Mouse (Mus musculus) NIH3T3 (cell line): ENCODE measurements at regions not wholly inside any gene's neighbourhood (a gene's known extent, or its start where the extent isn't known, plus 50 kb on each side); places are given as distances from the start of the nearest gene placed in this dataset.
"Not testable (repeated sequence)": the region's sequence is repeated elsewhere in the genome, so short reads cannot be mapped to it uniquely, and the experiment has no call there.

Experiments used
- DNase-seq: peaks from one replicate; pipeline ENCODE4 v3.0.0-alpha.2; 2012; ENCODE audit warnings: low read depth

GRCm38 (mm10) chr3:22681999-22682648 is 605.7 kb downstream of the Tbl1xr1 start:
- no peak for DNase-seq

GRCm38 (mm10) chr3:22699317-22699716 is 622.9 kb downstream of the Tbl1xr1 start:
- DNase-seq = no peak

GRCm38 (mm10) chr3:22701486-22701885 is 625.0 kb downstream of the Tbl1xr1 start:
- DNase-seq = not testable (repeated sequence)

- DNase-seq = no peak
These were observed 629.2 kb downstream of the Tbl1xr1 start for GRCm38 (mm10) chr3:22705673-22706072.

GRCm38 (mm10) chr3:22745026-22745425 is 668.6 kb downstream of the Tbl1xr1 start:
- peak; percentile 3 for DNase-seq
